Mouse (Mus musculus): ENCODE results near the gene Tubb4b. TPM values are rescaled to one million over a fixed set of nuclear protein-coding genes. Genes with fewer than 3 reads are reported as not detected.
A peak's percentile ranks its signal among the peaks of the same experiment; 100 is the strongest.
"Not testable (repeated sequence)": the region's sequence is repeated elsewhere in the genome, so short reads cannot be mapped to it uniquely, and the experiment has no call there.

Tubb4b gene
- polyA plus RNA-seq, 1 experiment from 2014 or later, result 600 TPM

- Histone ChIP-seq H3K4me3 (replicated peaks) (peak overlapping the region; percentile 87), H3K4me2 (replicated peaks) (peak overlapping the region; percentile 97), H3K27ac (peak overlapping the region; percentile 58; the same call in 1 of the 2 replicates), H3K36me3 (no peaks in the 10 kb centered on the region), H3K27me3 (replicated peaks) (peaks cover 6% of the 10 kb centered on the region), H3K9me3 (no peaks in the 10 kb centered on the region), H3K9ac (peak overlapping the region; percentile 81), H3K4me1 (replicated peaks) (peaks cover 39% of the 10 kb centered on the region)
- WGBS, result under 1% methylated on average over 82 of the region's 82 CpGs
- peak; percentile 16 for ATAC-seq
Observed at GRCm38 (mm10) chr2:25262795-25263622, 38.5 kb upstream of the Tubb4b start.

DNA sequence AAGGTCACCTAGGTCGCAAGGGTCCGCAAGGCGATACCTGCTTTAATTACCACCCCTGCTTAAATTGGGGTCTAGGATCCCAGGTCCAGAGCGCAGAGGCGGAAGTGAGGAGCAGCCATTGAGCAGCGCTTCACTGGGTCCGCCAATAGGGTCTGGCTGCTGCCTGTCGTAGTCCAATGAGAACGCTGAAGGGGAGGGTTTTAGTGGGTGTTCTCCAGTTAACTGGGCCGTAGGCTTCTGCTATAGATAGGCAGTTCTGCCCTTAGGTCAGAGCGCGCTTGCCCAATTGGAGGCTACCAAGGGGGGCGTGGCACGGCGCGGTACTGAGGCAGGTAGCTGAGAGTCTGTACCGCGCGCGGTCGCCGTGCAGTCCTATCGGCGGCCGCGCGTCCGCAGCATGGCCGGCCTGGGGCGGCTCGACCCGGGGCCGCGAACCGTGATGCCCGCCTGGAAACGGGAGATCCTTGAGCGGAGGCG lies 37.8 kb upstream of the Tubb4b start, which contains the start of gene Tprn:
Tprn (plus strand) TSS at position 328 of the 477 bp plus-strand sequence.
- Histone ChIP-seq H3K4me3 (replicated peaks) (peak within 1 kb of the TSS; percentile 87), H3K9me3 (no peaks in the 10 kb centered on the region), H3K27ac (peak within 1 kb of the TSS; percentile 60; the same call in 1 of the 2 replicates), H3K36me3 (no peaks in the 10 kb centered on the region), H3K4me2 (replicated peaks) (peak within 1 kb of the TSS; percentile 97), H3K27me3 (replicated peaks) (peaks cover 6% of the 10 kb centered on the region), H3K4me1 (replicated peaks) (peaks cover 39% of the 10 kb centered on the region), H3K9ac (peak within 1 kb of the TSS; percentile 81)
- WGBS, result under 1% methylated on average over 39 of the region's 39 CpGs
- peak; percentile 96 for ATAC-seq

GRCm38 (mm10) chr2:25261870-25262269 lies 37.4 kb upstream of the Tubb4b start:
- H3K9me3 ChIP-seq, result no peaks in the 10 kb centered on the region
- H3K9ac ChIP-seq, result peak overlapping the region; percentile 81; the same call in 1 of the 2 replicates
- peak overlapping the region; percentile 97 for H3K4me2 ChIP-seq (replicated peaks)
- 0 out of 2 replicates have a peak overlapping the region, but pooled peaks have one; percentile 60 for H3K27ac ChIP-seq
- H3K4me3 ChIP-seq (replicated peaks), result peak overlapping the region; percentile 87
- 44% methylated on average over 12 of the region's 12 CpGs for WGBS
- H3K27me3 ChIP-seq (replicated peaks), result peaks cover 6% of the 10 kb centered on the region
- H3K36me3 ChIP-seq, result no peaks in the 10 kb centered on the region
- peaks cover 37% of the 10 kb centered on the region for H3K4me1 ChIP-seq (replicated peaks)
- ATAC-seq, result no peak; the same call in 1 of the 2 replicates

GRCm38 (mm10) chr2:25258887-25259286 lies 34.4 kb upstream of the Tubb4b start:
- Histone ChIP-seq H3K4me3 (replicated peaks) (no peak overlapping the region), H3K36me3 (no peaks in the 10 kb centered on the region), H3K4me2 (replicated peaks) (no peak overlapping the region), H3K27me3 (replicated peaks) (peaks cover 2% of the 10 kb centered on the region), H3K27ac (no peak overlapping the region), H3K9me3 (no peaks in the 10 kb centered on the region), H3K9ac (no peak overlapping the region), H3K4me1 (replicated peaks) (peaks cover 29% of the 10 kb centered on the region)
- no peak for ATAC-seq
- WGBS, result 71% methylated on average over 2 of the region's 2 CpGs

- H3K9me3 ChIP-seq; H3K27ac ChIP-seq; H3K4me3 ChIP-seq (replicated peaks); H3K9ac ChIP-seq; ATAC-seq; H3K36me3 ChIP-seq; H3K4me2 ChIP-seq (replicated peaks); H3K27me3 ChIP-seq (replicated peaks): not testable (repeated sequence)
- 83% methylated on average over 5 of the region's 5 CpGs for WGBS
- H3K4me1 ChIP-seq (replicated peaks), result peaks cover 18% of the 10 kb centered on the region
Observed at GRCm38 (mm10) chr2:25257250-25257649, 32.7 kb upstream of the Tubb4b start.

GRCm38 (mm10) chr2:25256443-25257109 lies 32.1 kb upstream of the Tubb4b start:
- 56% methylated on average over 12 of the region's 12 CpGs for WGBS
- not testable (repeated sequence) for H3K9me3 ChIP-seq; H3K27ac ChIP-seq; H3K27me3 ChIP-seq (replicated peaks); H3K36me3 ChIP-seq; ATAC-seq
- Histone ChIP-seq H3K4me1 (replicated peaks) (peaks cover 18% of the 10 kb centered on the region), H3K9ac (peak overlapping the region; percentile 77; the same call in 1 of the 2 replicates), H3K4me2 (replicated peaks) (peak overlapping the region; percentile 92), H3K4me3 (replicated peaks) (peak overlapping the region; percentile 92)

GRCm38 (mm10) chr2:25255284-25255779 lies 30.8 kb upstream of the Tubb4b start, which contains the start of gene Tmem203:
TSS of gene Tmem203 (plus strand) at chr2:25255439.
- Histone ChIP-seq H3K36me3 (peaks cover 13% of the 10 kb centered on the region; the same call in 1 of the 2 replicates), H3K4me2 (replicated peaks) (peak within 1 kb of the TSS; percentile 92), H3K4me3 (replicated peaks) (peak within 1 kb of the TSS; percentile 92), H3K27me3 (replicated peaks) (no peaks in the 10 kb centered on the region), H3K9ac (peak within 1 kb of the TSS; percentile 77), H3K9me3 (no peaks in the 10 kb centered on the region), H3K27ac (peak within 1 kb of the TSS; percentile 69), H3K4me1 (replicated peaks) (peaks cover 18% of the 10 kb centered on the region)
- WGBS, result 0% methylated on average over 39 of the region's 39 CpGs
- ATAC-seq, result peak; percentile 90

DNA sequence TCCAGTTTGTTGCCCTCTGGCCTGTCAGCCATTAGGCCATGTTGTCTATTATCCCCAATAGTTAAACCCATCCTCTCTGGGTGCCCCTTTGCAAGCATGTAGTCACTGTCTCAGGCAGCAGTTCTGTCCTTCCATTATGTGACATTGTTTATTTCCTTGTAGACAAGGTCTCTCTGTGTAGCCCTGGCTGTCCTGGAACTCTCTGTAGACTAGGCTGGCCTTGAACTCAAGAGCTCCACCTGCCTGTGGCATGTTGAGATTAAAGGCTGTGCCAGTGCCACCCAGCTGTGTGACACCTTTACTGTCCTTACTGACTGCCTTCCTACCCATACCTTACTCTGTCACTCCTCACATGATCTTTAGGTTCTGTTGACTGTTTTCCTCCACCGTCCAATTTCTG lies 27.8 kb upstream of the Tubb4b start:
- H3K9ac ChIP-seq, result no peak overlapping the region
- WGBS, result 92% methylated on average over 1 of the region's 1 CpGs
- H3K36me3 ChIP-seq, result peaks cover 27% of the 10 kb centered on the region
- H3K9me3 ChIP-seq, result no peaks in the 10 kb centered on the region
- no peaks in the 10 kb centered on the region for H3K27me3 ChIP-seq (replicated peaks)
- no peak for ATAC-seq
- no peak overlapping the region for H3K4me3 ChIP-seq (replicated peaks)
- H3K4me2 ChIP-seq (replicated peaks), result no peak overlapping the region
- H3K27ac ChIP-seq, result no peak overlapping the region
- peaks cover 18% of the 10 kb centered on the region for H3K4me1 ChIP-seq (replicated peaks)

DNA sequence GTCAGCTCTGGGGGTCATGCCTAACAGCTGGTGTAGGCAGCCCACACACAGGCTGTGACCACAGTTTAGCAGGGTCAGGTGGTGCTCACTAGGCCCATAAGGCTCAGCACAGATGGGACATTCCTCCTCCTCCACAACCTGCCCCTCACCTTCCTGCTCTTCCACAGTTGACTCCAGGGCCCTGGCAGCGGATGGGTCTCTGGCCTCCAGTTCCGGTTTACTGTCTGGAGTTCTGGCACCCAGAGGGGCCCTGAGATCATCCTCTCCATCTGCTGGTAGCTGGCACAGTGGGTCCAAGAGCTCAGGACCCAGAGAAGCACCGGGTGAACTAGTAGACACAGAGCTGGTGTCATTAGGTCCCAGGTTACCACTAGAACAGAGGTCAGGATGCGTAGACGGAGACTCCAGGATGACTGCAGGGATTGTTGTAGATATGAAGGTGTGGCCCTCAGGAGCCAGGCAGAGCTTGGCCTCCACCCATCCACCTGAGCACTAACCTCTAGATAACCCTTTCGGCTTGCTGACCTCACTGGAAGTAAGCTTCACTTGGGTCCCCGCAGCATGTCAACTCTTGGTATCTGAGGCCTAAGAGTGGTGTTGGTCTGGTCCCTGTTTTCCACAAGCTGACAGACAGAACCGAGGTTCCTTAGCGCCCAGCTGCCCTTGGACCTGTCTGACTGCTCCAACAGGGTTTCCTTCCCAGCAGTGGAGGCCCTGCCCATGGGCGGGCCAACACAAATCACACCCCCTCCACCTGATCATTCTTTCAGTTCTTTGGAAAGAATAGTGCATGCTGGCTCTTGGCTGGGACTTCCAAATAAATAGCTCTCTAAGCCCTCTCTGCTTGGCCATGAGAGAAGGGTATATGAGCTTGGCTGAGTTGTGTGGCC lies 21.9 kb upstream of the Tubb4b start, which contains the start of gene AL732309.1:
AL732309.1 (minus strand) TSS at position 681 of the 890 bp plus-strand sequence.
- H3K27me3 ChIP-seq (replicated peaks), result peaks cover 6% of the 10 kb centered on the region
- H3K27ac ChIP-seq, result peak within 1 kb of the TSS; percentile 36; the same call in 1 of the 2 replicates
- no peaks in the 10 kb centered on the region for H3K9me3 ChIP-seq
- H3K4me2 ChIP-seq (replicated peaks), result peak within 1 kb of the TSS; percentile 24; the same call in 1 of the 2 replicates
- H3K9ac ChIP-seq, result no peak within 1 kb of the TSS
- peaks cover 11% of the 10 kb centered on the region for H3K4me1 ChIP-seq (replicated peaks)
- no peak within 1 kb of the TSS for H3K4me3 ChIP-seq (replicated peaks)
- 80% methylated on average over 10 of the region's 10 CpGs for WGBS
- H3K36me3 ChIP-seq, result peaks cover 18% of the 10 kb centered on the region
- peak; percentile 74 for ATAC-seq

DNA sequence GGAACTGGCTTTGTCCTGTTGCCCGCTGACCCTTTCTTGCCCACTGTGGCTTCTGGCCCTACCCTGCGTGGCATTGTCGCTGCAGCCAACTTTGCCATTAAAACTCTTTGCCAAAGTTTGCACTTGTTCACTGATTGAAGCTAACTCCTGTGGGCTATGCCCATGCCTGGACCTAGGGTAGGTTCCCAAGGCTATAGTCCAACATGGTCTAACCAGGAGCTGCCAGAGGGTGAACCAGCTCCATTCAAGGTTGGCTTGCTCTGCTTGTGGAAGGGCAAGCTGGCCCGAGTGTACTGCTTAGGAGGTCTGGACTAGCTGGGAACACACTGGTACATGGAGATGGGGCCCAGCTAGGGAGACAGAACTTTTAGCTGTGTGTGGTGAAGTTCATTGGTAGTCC lies 19.6 kb upstream of the Tubb4b start:
- no peak for ATAC-seq
- Histone ChIP-seq H3K4me2 (replicated peaks) (no peak overlapping the region), H3K4me3 (replicated peaks) (no peak overlapping the region), H3K9me3 (no peaks in the 10 kb centered on the region), H3K27ac (no peak overlapping the region), H3K9ac (0 out of 2 replicates have a peak overlapping the region, but pooled peaks have one; percentile 8), H3K4me1 (replicated peaks) (peaks cover 17% of the 10 kb centered on the region), H3K27me3 (replicated peaks) (peaks cover 6% of the 10 kb centered on the region), H3K36me3 (peaks cover 9% of the 10 kb centered on the region; the same call in 1 of the 2 replicates)
- WGBS, result 87% methylated on average over 4 of the region's 4 CpGs

DNA sequence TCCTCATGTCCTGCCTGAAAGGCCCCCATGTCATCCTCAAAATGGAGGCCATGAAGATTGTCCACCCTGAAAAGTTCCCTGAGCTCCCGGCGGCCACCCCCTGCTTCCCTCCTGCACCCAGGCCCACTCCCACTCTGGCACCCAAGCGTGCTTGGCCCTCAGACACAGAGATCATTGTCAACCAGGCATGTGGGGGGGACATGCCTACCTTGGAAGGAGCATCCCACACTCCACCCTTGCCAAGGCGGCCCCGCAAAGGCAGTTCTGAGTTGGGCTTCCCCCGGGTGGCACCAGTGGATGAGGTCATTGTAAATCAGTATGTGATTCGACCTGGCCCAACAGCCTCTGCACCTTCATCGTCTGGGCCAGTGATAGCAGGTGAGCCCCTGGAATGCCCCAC lies 18.8 kb upstream of the Tubb4b start:
- H3K9me3 ChIP-seq, result no peaks in the 10 kb centered on the region
- H3K36me3 ChIP-seq, result 0 out of 2 replicates have a peak, but pooled peaks cover 3% of the 10 kb centered on the region
- H3K4me2 ChIP-seq (replicated peaks), result peak overlapping the region; percentile 97
- peaks cover 6% of the 10 kb centered on the region for H3K27me3 ChIP-seq (replicated peaks)
- no peak overlapping the region for H3K27ac ChIP-seq
- ATAC-seq, result no peak
- 0 out of 2 replicates have a peak overlapping the region, but pooled peaks have one; percentile 55 for H3K4me3 ChIP-seq (replicated peaks)
- H3K4me1 ChIP-seq (replicated peaks), result peaks cover 17% of the 10 kb centered on the region
- WGBS, result 67% methylated on average over 8 of the region's 8 CpGs
- no peak overlapping the region for H3K9ac ChIP-seq

All from intestine, embryonic 15.5 days (tissue).